Mouse (Mus musculus) liver, postnatal 0 days (tissue): ENCODE data around the gene Tuft1.
"Not testable (repeated sequence)": the region's sequence is repeated elsewhere in the genome, so short reads cannot be mapped to it uniquely, and the experiment has no call there.

Experiments
- CTCF ChIP-seq: sonication (generic); IDR thresholded peaks from 2 replicates; pipeline ENCODE4 v1.5.1; 2016; ENCODE audit warnings: antibody characterized with exemption, low read depth
- EP300 ChIP-seq: IDR thresholded peaks from 2 replicates; pipeline ENCODE4 v1.6.1; 2016; ENCODE audit warnings: antibody characterized with exemption, low read depth, mild to moderate bottlenecking

DNA sequence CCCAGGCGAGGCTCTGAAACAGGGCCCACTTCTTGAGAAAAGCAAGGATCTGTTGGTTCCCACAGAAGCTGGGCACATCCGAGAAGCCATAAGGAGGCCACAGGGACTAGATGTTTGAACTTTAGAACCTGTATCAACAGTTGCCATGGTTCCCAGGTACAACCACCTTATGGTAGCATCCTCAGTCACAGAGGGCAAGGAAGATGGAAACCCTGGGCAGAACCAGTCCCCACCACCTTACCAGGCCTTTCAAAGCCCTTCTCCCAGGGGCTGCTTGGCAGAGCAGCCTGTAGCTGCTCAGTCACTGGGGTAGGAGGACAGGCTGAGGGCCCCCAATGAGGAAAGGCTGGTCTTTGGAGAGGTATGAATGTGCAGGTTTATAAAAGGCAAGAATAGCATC, 2.2 kb upstream of the Tuft1 start:
- TF ChIP-seq CTCF, EP300: not testable (repeated sequence)
